Mouse (Mus musculus): ENCODE results near the gene Poc5. TPM values are rescaled to one million over a fixed set of nuclear protein-coding genes. Genes with fewer than 3 reads are reported as not detected.

The Poc5 gene
- total RNA-seq, 2 experiments from 2014 or later, result 12.4 to 13.8 TPM

Small RNA genes lying within 50 kb of the gene (microRNA-seq; reads per million reads assigned to microRNA genes)
- 0 reads per million in 2 experiments for gene Gm25213

Other genes with a start within 250 kb of the Poc5 start
- gene Ankdd1b, start 82.9 kb downstream of the Poc5 start, total RNA-seq (2021), result under 1 TPM; 0.24 to 0.29 TPM
- gene Gm17622, start 102.4 kb downstream of the Poc5 start, total RNA-seq (2021), result not detected
- 1 to 10 TPM; 5.5 to 6.4 TPM for gene Polk, start 154.3 kb downstream of the Poc5 start, total RNA-seq (2021)
- 10 to 100 TPM; 39.5 to 42.2 TPM for gene Col4a3bp, start 154.3 kb downstream of the Poc5 start, total RNA-seq (2021)